ENCODE assay signal across 19 mouse cellular contexts in genomic region chr9:112075273-112075672, GRCm38 (mm10).
DNase-seq lines count a peak whose midpoint lies in the region; ATAC-seq and TF ChIP-seq lines count a peak whose summit lies in the region.
"Had no signal": no experiment of that assay in that cellular context is flagged by ENCODE, and none has a peak within 500 bp of the region (broad histone marks: within the 10 kb centered on the region; RNA-seq: fewer than 3 reads in every experiment).

No protein-coding gene starts in this region.

- no peak overlapping the region for H3K4me3 ChIP-seq in cerebellum, adult 2 months (replicated peaks; ENCODE audit: insufficient read depth, low read depth, low read length)
- no peak overlapping the region for H3K4me3 ChIP-seq in hindbrain, embryonic 12.5 days
- H3K4me3 ChIP-seq in midbrain, embryonic 16.5 days (ENCODE audit: low read depth, low read length), result no peak overlapping the region
- H3K4me3 ChIP-seq in lung, postnatal 0 days (ENCODE audit: low read depth, low read length), result no peak overlapping the region
- H3K4me3 ChIP-seq: embryonic facial prominence, embryonic 13.5 days; heart, embryonic 13.5 days; kidney, embryonic 15.5 days; liver, embryonic 15.5 days had no signal

- peaks cover 3% of the 10 kb centered on the region; the same call in 1 of the 2 replicates for H3K4me1 ChIP-seq in cerebellum, adult 2 months (ENCODE audit: control insufficient read depth, insufficient read depth, low read length)
- H3K4me1 ChIP-seq in hindbrain, embryonic 12.5 days, result peaks cover 28% of the 10 kb centered on the region
- peaks cover 43% of the 10 kb centered on the region for H3K4me1 ChIP-seq in midbrain, embryonic 16.5 days (ENCODE audit: control insufficient read depth, insufficient read depth, low read length)
- H3K4me1 ChIP-seq in lung, postnatal 0 days (ENCODE audit: insufficient read depth, low read depth, low read length), result no peaks in the 10 kb centered on the region
- H3K4me1 ChIP-seq: liver, embryonic 15.5 days had no signal

- no peak overlapping the region for H3K4me2 ChIP-seq in hindbrain, embryonic 12.5 days (replicated peaks)
- H3K4me2 ChIP-seq in midbrain, embryonic 16.5 days (ENCODE audit: low read length), result no peak overlapping the region
- H3K4me2 ChIP-seq in lung, postnatal 0 days (replicated peaks; ENCODE audit: low read depth, low read length), result no peak overlapping the region
- H3K4me2 ChIP-seq: embryonic facial prominence, embryonic 13.5 days; heart, embryonic 13.5 days; kidney, embryonic 15.5 days; liver, embryonic 15.5 days had no signal

- DNase-seq in cerebellum, adult 2 months, result peak in 1 of 2 experiments; percentile 15
- DNase-seq in cerebellum, adult 11-12 months, result no peak
- DNase-seq in brain, embryonic 14.5 days (ENCODE audit: low read depth), result peak; percentile 87
- DNase-seq in thymus, postnatal 25 days, result no peak
- DNase-seq in lung, postnatal 0 days (ENCODE audit: low spot score), result no peak
- DNase-seq in thymus, postnatal 4 days, result no peak
- DNase-seq: adrenal gland, adult 8-10 months; cerebellum, postnatal 14 days; layer of hippocampus, adult 9-11 months; left cerebral cortex, postnatal 4 days; spleen, adult 18-20 months; thymus, postnatal 14 days had no signal

- no peaks in the 10 kb centered on the region for H3K27me3 ChIP-seq in cerebellum, adult 2 months (ENCODE audit: control insufficient read depth, insufficient read depth, low read length)
- H3K27me3 ChIP-seq in hindbrain, embryonic 12.5 days, result no peaks in the 10 kb centered on the region
- no peaks in the 10 kb centered on the region for H3K27me3 ChIP-seq in midbrain, embryonic 16.5 days (ENCODE audit: control insufficient read depth, insufficient read depth, low read depth, low read length)
- no peaks in the 10 kb centered on the region for H3K27me3 ChIP-seq in lung, postnatal 0 days (replicated peaks; ENCODE audit: insufficient read depth, low read length)
- H3K27me3 ChIP-seq: embryonic facial prominence, embryonic 13.5 days; heart, embryonic 13.5 days; kidney, embryonic 15.5 days; liver, embryonic 15.5 days had no signal

- 44% methylated on average over 5 of the region's 5 CpGs for WGBS in cerebellum, adult 2 months
- 38% methylated on average over 5 of the region's 5 CpGs for WGBS in hindbrain, embryonic 12.5 days
- 29% methylated on average over 5 of the region's 5 CpGs for WGBS in midbrain, embryonic 16.5 days
- WGBS in lung, postnatal 0 days, result 82% methylated on average over 5 of the region's 5 CpGs

- no peak for TF ChIP-seq POLR2A in cerebellum, adult 2 months (IDR thresholded peaks at IDR 0.05; ENCODE audit: borderline replicate concordance, insufficient read depth, low read length)
- TF ChIP-seq POLR2A in brain, embryonic 14.5 days (IDR thresholded peaks at IDR 0.05; ENCODE audit: borderline replicate concordance, extremely low read depth, insufficient read depth, insufficient read length, poor library complexity, severe bottlenecking), result no peak

- 0 out of 2 replicates have a peak overlapping the region, but pooled peaks have one; percentile 28 for H3K27ac ChIP-seq in cerebellum, adult 2 months (ENCODE audit: insufficient read depth, low read length)
- H3K27ac ChIP-seq in hindbrain, embryonic 12.5 days, result peak overlapping the region; percentile 68
- H3K27ac ChIP-seq in midbrain, embryonic 16.5 days (ENCODE audit: low read length), result peak overlapping the region; percentile 79
- H3K27ac ChIP-seq in lung, postnatal 0 days (ENCODE audit: low read length), result no peak overlapping the region
- H3K27ac ChIP-seq: embryonic facial prominence, embryonic 13.5 days; heart, embryonic 13.5 days; kidney, embryonic 15.5 days; liver, embryonic 15.5 days; macrophage had no signal

- TF ChIP-seq CTCF in cerebellum, adult 2 months (IDR thresholded peaks at IDR 0.05; ENCODE audit: borderline replicate concordance, insufficient read depth, low read depth, low read length), result no peak
- no peak for TF ChIP-seq CTCF in brain, embryonic 14.5 days (IDR thresholded peaks at IDR 0.05; ENCODE audit: borderline replicate concordance, extremely low read depth, insufficient read depth, insufficient read length)
- TF ChIP-seq CTCF in lung, postnatal 0 days (IDR thresholded peaks at IDR 0.05), result no peak

- no peak overlapping the region for H3K9ac ChIP-seq in hindbrain, embryonic 12.5 days
- H3K9ac ChIP-seq in midbrain, embryonic 16.5 days (ENCODE audit: low read depth, low read length), result 0 out of 2 replicates have a peak overlapping the region, but pooled peaks have one; percentile 10
- no peak overlapping the region for H3K9ac ChIP-seq in lung, postnatal 0 days (replicated peaks; ENCODE audit: low read depth)
- H3K9ac ChIP-seq: embryonic facial prominence, embryonic 13.5 days; heart, embryonic 13.5 days; kidney, embryonic 15.5 days; liver, embryonic 15.5 days had no signal

- H3K36me3 ChIP-seq in hindbrain, embryonic 12.5 days, result no peaks in the 10 kb centered on the region
- no peaks in the 10 kb centered on the region for H3K36me3 ChIP-seq in midbrain, embryonic 16.5 days (ENCODE audit: control insufficient read depth, insufficient read depth, low read length)
- H3K36me3 ChIP-seq in lung, postnatal 0 days (ENCODE audit: insufficient read depth, low read length), result no peaks in the 10 kb centered on the region
- H3K36me3 ChIP-seq: embryonic facial prominence, embryonic 13.5 days; heart, embryonic 13.5 days; kidney, embryonic 15.5 days; liver, embryonic 15.5 days had no signal

- H3K9me3 ChIP-seq in hindbrain, embryonic 12.5 days (replicated peaks), result no peaks in the 10 kb centered on the region
- no peaks in the 10 kb centered on the region for H3K9me3 ChIP-seq in midbrain, embryonic 16.5 days (replicated peaks; ENCODE audit: control insufficient read depth, low read length, poor library complexity, severe bottlenecking)
- no peaks in the 10 kb centered on the region for H3K9me3 ChIP-seq in lung, postnatal 0 days (ENCODE audit: low read length)
- H3K9me3 ChIP-seq: embryonic facial prominence, embryonic 13.5 days; heart, embryonic 13.5 days; kidney, embryonic 15.5 days; liver, embryonic 15.5 days had no signal

- peak; percentile 69 for ATAC-seq in hindbrain, embryonic 12.5 days (ENCODE audit: low FRiP score)
- peak; percentile 60 for ATAC-seq in midbrain, embryonic 16.5 days
- ATAC-seq in lung, postnatal 0 days, result no peak

- no peak for TF ChIP-seq EP300 in lung, postnatal 0 days (IDR thresholded peaks at IDR 0.05)
